Mouse (Mus musculus) limb, embryonic 14.5 days (tissue): Measurements from ENCODE around the gene Tmem209. TPM values are rescaled to one million over a fixed set of nuclear protein-coding genes. Genes with fewer than 3 reads are reported as not detected.

ENCODE experiments used
- ATAC-seq: fragments of 200-750 bp; cut with Nextera tagmentation; 2 replicates; pipeline ENCODE4 v1.8.0; 2017; ENCODE audit warnings: low read depth, moderate number of reproducible peaks, moderate TSS enrichment; ENCODE audit not compliant: low FRiP score
- DNase-seq: peaks from one replicate; pipeline ENCODE4 v3.0.0-alpha.2; 2015; ENCODE audit warnings: low spot score
- H3K27ac ChIP-seq: fragments of 300-500 bp; sonication (generic); replicated peaks from 2 replicates; pipeline ENCODE4 v1.5.1; 2014; ENCODE audit warnings: low read depth, mild to moderate bottlenecking, low read length, moderate library complexity, mixed read lengths
- H3K27me3 ChIP-seq: fragments of 300-500 bp; sonication (generic); 2 replicates; pipeline ENCODE4 v1.6.1; 2014; ENCODE audit warnings: low read length, mixed read lengths; ENCODE audit not compliant: control insufficient read depth, insufficient read depth
- H3K36me3 ChIP-seq: fragments of 300-500 bp; sonication (generic); 2 replicates; pipeline ENCODE4 v1.6.1; 2014; ENCODE audit warnings: mild to moderate bottlenecking, low read length, moderate library complexity, mixed read lengths; ENCODE audit not compliant: control insufficient read depth, insufficient read depth
- H3K4me1 ChIP-seq: fragments of 300-500 bp; sonication (generic); 2 replicates; pipeline ENCODE4 v1.6.1; 2014; ENCODE audit warnings: antibody characterized with exemption, low read length, mixed read lengths; ENCODE audit not compliant: control insufficient read depth, insufficient read depth
- H3K4me2 ChIP-seq: fragments of 300-500 bp; sonication (generic); replicated peaks from 2 replicates; pipeline ENCODE4 v1.6.1; 2014; ENCODE audit warnings: low read depth, mild to moderate bottlenecking, low read length, moderate library complexity; ENCODE audit not compliant: severe bottlenecking
- H3K4me3 ChIP-seq: fragments of 300-500 bp; sonication (generic); replicated peaks from 2 replicates; pipeline ENCODE4 v1.5.1; 2014; ENCODE audit warnings: low read length
- H3K9ac ChIP-seq: fragments of 300-500 bp; sonication (generic); 2 replicates; pipeline ENCODE4 v1.6.1; 2014; ENCODE audit warnings: mild to moderate bottlenecking, low read depth, low read length, moderate library complexity; ENCODE audit not compliant: severe bottlenecking
- H3K9me3 ChIP-seq: fragments of 300-500 bp; sonication (generic); 2 replicates; pipeline ENCODE4 v1.6.1; 2016; ENCODE audit warnings: low read length; ENCODE audit not compliant: control insufficient read depth
- POLR2A ChIP-seq: fragments of 200-500 bp; IDR thresholded peaks from 2 replicates; pipeline ENCODE4 v1.8.0; 2012; ENCODE audit warnings: inconsistent platforms, mild to moderate bottlenecking, moderate library complexity, borderline replicate concordance; ENCODE audit not compliant: insufficient read depth, insufficient read length; ENCODE audit errors: extremely low read depth
- WGBS: fragments of 180-500 bp; shearing (Covaris S2); extraction: QIAGEN DNeasy Blood & Tissue Kit; methylation state at CpG from one replicate; pipeline ENCODE4 v1.1.7; 2014; 5-methylcytosine and 5-hydroxymethylcytosine counted together
- polyA plus RNA-seq, 2 experiments: library from polyadenylated mRNA; depleted of rRNA in 1 of 2; stranded (reverse) in 1 of 2; unstranded in 1 of 2; fragments of >200 nt; fragmentation: Nextera tagmentation in 1 of 2; extraction: Ambion mirVana in 1 of 2; gene quantifications; 2 replicates each; pipeline versions ENCODE4 v1.2.1 to v1.2.3; 2012 to 2014

Tmem209 gene
- polyA plus RNA-seq, 2 experiments = 28.3 to 47.5 TPM

DNA sequence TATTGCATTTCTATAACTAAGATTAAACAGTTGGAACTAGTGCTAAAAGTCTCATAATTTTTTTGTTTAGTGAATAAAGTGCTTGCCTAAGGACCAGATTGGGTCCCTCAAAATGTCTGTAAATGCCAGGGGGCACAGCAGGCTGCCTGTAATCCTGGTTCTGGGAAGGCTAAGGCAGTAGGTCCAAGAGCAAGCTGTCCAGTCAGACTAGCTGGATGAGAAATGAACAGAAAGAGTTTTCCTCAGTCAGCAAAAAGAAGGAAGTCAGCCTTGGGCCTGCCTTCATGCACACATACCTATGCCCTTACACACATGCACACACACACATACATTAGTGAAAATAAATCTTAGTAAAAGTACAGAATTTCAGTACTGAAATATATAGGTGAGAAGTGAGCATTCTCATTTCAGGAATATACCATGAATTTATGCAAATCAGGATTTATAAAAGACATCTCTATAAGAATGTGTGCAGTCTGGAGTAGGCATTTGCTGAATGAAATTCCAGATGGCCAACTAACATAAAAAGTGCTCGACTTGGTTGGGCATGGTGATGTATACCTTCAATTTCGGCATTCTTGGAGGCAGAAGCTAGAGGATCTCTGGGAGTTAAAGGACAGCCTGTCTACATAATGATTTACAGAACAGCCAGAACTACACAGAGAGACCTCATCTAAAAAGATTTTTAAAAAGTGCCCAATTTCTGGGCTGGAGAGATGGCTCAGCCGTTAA lies 77.0 kb downstream of the Tmem209 start:
- no peak for DNase-seq
- TF ChIP-seq POLR2A = no peak
- Histone ChIP-seq H3K4me1 (0 out of 2 replicates have a peak, but pooled peaks cover 5% of the 10 kb centered on the region), H3K4me2 (no peak overlapping the region), H3K9ac (no peak overlapping the region), H3K27ac (peak overlapping the region; percentile 48; the same call in 1 of the 2 replicates), H3K36me3 (peaks cover 1% of the 10 kb centered on the region; the same call in 1 of the 2 replicates), H3K9me3 (no peaks in the 10 kb centered on the region), H3K27me3 (no peaks in the 10 kb centered on the region), H3K4me3 (no peak overlapping the region)
- WGBS = 60% methylated on average over 3 of the region's 3 CpGs
- no peak for ATAC-seq

Other genes with a start within 250 kb of the Tmem209 start
- 43.0 and 45.7 TPM in 2 replicates for gene Ube2h, start 205.2 kb downstream of the Tmem209 start, polyA plus RNA-seq (2012; rRNA removed)
- 50.1 and 55.8 TPM in 2 replicates for gene Ube2h, start 205.2 kb downstream of the Tmem209 start, polyA plus RNA-seq (2014; fragmentation: Nextera tagmentation; extraction: Ambion mirVana)
- 41.5 and 41.8 TPM in 2 replicates for gene Zc3hc1, start 118.8 kb downstream of the Tmem209 start, polyA plus RNA-seq (2012; rRNA removed)
- gene Zc3hc1, start 118.8 kb downstream of the Tmem209 start, polyA plus RNA-seq (2014; fragmentation: Nextera tagmentation; extraction: Ambion mirVana) = 63.4 and 64.6 TPM in 2 replicates
- 106 and 110 TPM in 2 replicates for gene Klhdc10, start 107.9 kb downstream of the Tmem209 start, polyA plus RNA-seq (2012; rRNA removed)
- gene Klhdc10, start 107.9 kb downstream of the Tmem209 start, polyA plus RNA-seq (2014; fragmentation: Nextera tagmentation; extraction: Ambion mirVana) = 39.3 and 42.0 TPM in 2 replicates
- 0.10 and 0.12 TPM in 2 replicates for gene Ssmem1, start 66 bp upstream of the Tmem209 start, polyA plus RNA-seq (2012; rRNA removed)
- gene Ssmem1, start 66 bp upstream of the Tmem209 start, polyA plus RNA-seq (2014; fragmentation: Nextera tagmentation; extraction: Ambion mirVana) = 0.17 TPM in 1 of 2 replicates, not detected in the other
- gene Cpa2, start 31.8 kb upstream of the Tmem209 start, polyA plus RNA-seq (2012; rRNA removed) = 5.2 and 6.6 TPM in 2 replicates
- gene Cpa2, start 31.8 kb upstream of the Tmem209 start, polyA plus RNA-seq (2014; fragmentation: Nextera tagmentation; extraction: Ambion mirVana) = 5.3 and 6.5 TPM in 2 replicates
- gene Cpa4, start 58.6 kb upstream of the Tmem209 start, polyA plus RNA-seq (2012; rRNA removed) = 4.4 and 5.4 TPM in 2 replicates
- gene Cpa4, start 58.6 kb upstream of the Tmem209 start, polyA plus RNA-seq (2014; fragmentation: Nextera tagmentation; extraction: Ambion mirVana) = 1.9 and 2.1 TPM in 2 replicates
- gene Cpa5, start 101.2 kb upstream of the Tmem209 start, polyA plus RNA-seq (2012; rRNA removed) = 0.81 and 0.87 TPM in 2 replicates
- gene Cpa5, start 101.2 kb upstream of the Tmem209 start, polyA plus RNA-seq (2014; fragmentation: Nextera tagmentation; extraction: Ambion mirVana) = 0.57 and 0.99 TPM in 2 replicates
- 1.4 and 2.8 TPM in 2 replicates for gene Cpa1, start 129.4 kb upstream of the Tmem209 start, polyA plus RNA-seq (2012; rRNA removed)
- 1.1 and 1.3 TPM in 2 replicates for gene Cpa1, start 129.4 kb upstream of the Tmem209 start, polyA plus RNA-seq (2014; fragmentation: Nextera tagmentation; extraction: Ambion mirVana)
- gene Cep41, start 184.0 kb upstream of the Tmem209 start, polyA plus RNA-seq (2012; rRNA removed) = 44.3 and 48.5 TPM in 2 replicates
- gene Cep41, start 184.0 kb upstream of the Tmem209 start, polyA plus RNA-seq (2014; fragmentation: Nextera tagmentation; extraction: Ambion mirVana) = 41.1 and 50.9 TPM in 2 replicates
- 3,348 and 4,195 TPM in 2 replicates for gene Mest, start 213.8 kb upstream of the Tmem209 start, polyA plus RNA-seq (2012; rRNA removed)
- gene Mest, start 213.8 kb upstream of the Tmem209 start, polyA plus RNA-seq (2014; fragmentation: Nextera tagmentation; extraction: Ambion mirVana) = 2,178 and 2,321 TPM in 2 replicates